Mouse (Mus musculus) MEL-GATA-1-ER (cell line): Measurements from ENCODE around the gene Dock1.

ENCODE experiments used
- DNase-seq: peaks from one replicate; pipeline ENCODE4 v3.0.0-alpha.2; 2012; ENCODE audit warnings: low read depth; ENCODE audit errors: extremely low read depth

The Dock1 gene

GRCm38 (mm10) chr7:134749613-134750012 is 79.2 kb downstream of the Dock1 start:
- no peak for DNase-seq

GRCm38 (mm10) chr7:134751496-134751895 is 81.0 kb downstream of the Dock1 start:
- no peak for DNase-seq

- no peak for DNase-seq
These were observed 83.0 kb downstream of the Dock1 start for GRCm38 (mm10) chr7:134753417-134753816.

- no peak for DNase-seq
These were observed 87.2 kb downstream of the Dock1 start for GRCm38 (mm10) chr7:134757605-134758004.

GRCm38 (mm10) chr7:134761799-134762198 is 91.3 kb downstream of the Dock1 start:
- DNase-seq: no peak

GRCm38 (mm10) chr7:134765130-134765529 is 94.7 kb downstream of the Dock1 start:
- no peak for DNase-seq

- no peak for DNase-seq
These were observed 100.9 kb downstream of the Dock1 start for GRCm38 (mm10) chr7:134771314-134771713.

- no peak for DNase-seq
These were observed 101.9 kb downstream of the Dock1 start for GRCm38 (mm10) chr7:134772363-134772762.

- DNase-seq: no peak
These were observed 102.6 kb downstream of the Dock1 start for GRCm38 (mm10) chr7:134772867-134773590.

GRCm38 (mm10) chr7:134773761-134774415 is 103.4 kb downstream of the Dock1 start:
- no peak for DNase-seq

- no peak for DNase-seq
These were observed 104.2 kb downstream of the Dock1 start for GRCm38 (mm10) chr7:134774468-134775162.

- no peak for DNase-seq
These were observed 105.2 kb downstream of the Dock1 start for GRCm38 (mm10) chr7:134775671-134776070.

GRCm38 (mm10) chr7:134776306-134776705 is 105.9 kb downstream of the Dock1 start:
- DNase-seq: no peak

GRCm38 (mm10) chr7:134779761-134780160 is 109.3 kb downstream of the Dock1 start:
- DNase-seq: no peak

GRCm38 (mm10) chr7:134787110-134787509 is 116.7 kb downstream of the Dock1 start:
- DNase-seq: no peak

GRCm38 (mm10) chr7:134794889-134795288 is 124.4 kb downstream of the Dock1 start:
- DNase-seq: no peak

GRCm38 (mm10) chr7:134800079-134800478 is 129.6 kb downstream of the Dock1 start:
- DNase-seq: no peak

GRCm38 (mm10) chr7:134804422-134804821 is 134.0 kb downstream of the Dock1 start:
- DNase-seq: no peak

- no peak for DNase-seq
These were observed 136.3 kb downstream of the Dock1 start for GRCm38 (mm10) chr7:134806799-134807198.

GRCm38 (mm10) chr7:134808406-134808805 is 138.0 kb downstream of the Dock1 start:
- DNase-seq: no peak

- DNase-seq: no peak
These were observed 139.0 kb downstream of the Dock1 start for GRCm38 (mm10) chr7:134809241-134809975.

GRCm38 (mm10) chr7:134818471-134818870 is 148.0 kb downstream of the Dock1 start:
- DNase-seq: no peak
